Mouse (Mus musculus): Measurements from ENCODE around the gene Itprip.

DNA sequence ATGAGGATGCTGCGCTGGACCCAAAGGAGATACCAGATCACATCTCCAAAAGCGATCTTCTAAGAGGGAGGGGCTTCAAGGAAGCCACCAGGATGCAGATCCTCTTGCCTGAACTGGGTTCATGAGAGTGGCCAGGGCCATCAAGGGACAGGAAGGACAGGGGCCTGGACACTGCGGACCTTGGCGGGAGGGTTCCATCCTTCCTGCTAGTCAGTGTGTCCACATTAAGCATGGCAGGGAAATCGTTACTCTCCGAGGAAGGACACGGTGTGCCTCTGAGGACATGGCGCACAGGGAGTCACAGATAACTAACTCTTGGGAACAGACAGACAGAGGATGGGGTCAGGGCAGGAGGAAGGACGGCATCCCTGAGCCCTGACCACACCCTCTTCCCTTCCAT lies 11.5 kb downstream of the Itprip start:
- TF ChIP-seq POLR2A (IDR thresholded peaks at IDR 0.05; ENCODE audit: low read depth, low read length) = no peak
- no peak for TF ChIP-seq CTCF (conservative IDR thresholded peaks at IDR 0.05; ENCODE audit: insufficient read depth, insufficient read length, low read depth, low read length)
